Mouse (Mus musculus) liver, postnatal 0 days (tissue): ENCODE data around the gene Hba-x.

Experiments
- CTCF ChIP-seq: sonication (generic); IDR thresholded peaks from 2 replicates; pipeline ENCODE4 v1.5.1; 2016; ENCODE audit warnings: antibody characterized with exemption, low read depth
- EP300 ChIP-seq: IDR thresholded peaks from 2 replicates; pipeline ENCODE4 v1.6.1; 2016; ENCODE audit warnings: antibody characterized with exemption, low read depth, mild to moderate bottlenecking

- TF ChIP-seq CTCF (no peak), EP300 (no peak)
These were observed 2.3 kb downstream of the Hba-x start for GRCm38 (mm10) chr11:32278458-32278957.
